Mouse (Mus musculus): ENCODE data around the gene Syne2. TPM values are rescaled to one million over a fixed set of nuclear protein-coding genes. Genes with fewer than 3 reads are reported as not detected.

Syne2 gene
- polyA plus RNA-seq, 1 experiment from 2014 or later, result 108 TPM

DNA sequence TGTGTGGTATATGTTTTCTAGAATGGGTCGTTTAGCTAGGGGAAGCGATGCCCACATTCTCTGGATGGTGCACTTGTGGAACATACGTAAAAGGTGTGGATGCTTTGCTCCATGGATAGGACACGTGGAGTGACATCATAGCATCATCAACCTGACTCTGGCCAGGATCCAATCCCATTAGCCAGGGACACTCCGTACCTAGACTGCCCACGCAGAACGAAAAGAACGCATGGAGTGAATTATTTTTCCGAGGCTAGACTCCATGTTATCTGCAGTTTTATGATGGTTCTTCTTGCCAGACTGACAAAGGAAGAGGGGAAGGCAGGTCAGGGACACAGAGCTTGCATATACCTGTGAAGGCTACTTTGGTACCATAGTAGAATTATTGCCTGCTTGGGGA lies 37.7 kb downstream of the Syne2 start:
- H3K4me3 ChIP-seq, result no peak overlapping the region
- no peak overlapping the region for H3K27ac ChIP-seq
- peaks cover 44% of the 10 kb centered on the region for H3K4me1 ChIP-seq
- no peak for DNase-seq (ENCODE audit: extremely low spot score, low spot score)
- peaks cover 24% of the 10 kb centered on the region for H3K36me3 ChIP-seq (replicated peaks)
- whole genome bisulfite sequencing, result 92% methylated on average over 9 of the region's 9 CpGs
- H3K27me3 ChIP-seq (ENCODE audit: poor library complexity, severe bottlenecking), result no peaks in the 10 kb centered on the region
- no peaks in the 10 kb centered on the region for H3K9me3 ChIP-seq

GRCm38 (mm10) chr12:75856096-75856868 lies 38.3 kb downstream of the Syne2 start:
- Histone ChIP-seq H3K36me3 (replicated peaks) (peaks cover 24% of the 10 kb centered on the region), H3K27me3 (ENCODE audit: poor library complexity, severe bottlenecking) (no peaks in the 10 kb centered on the region), H3K9me3 (no peaks in the 10 kb centered on the region), H3K4me3 (no peak overlapping the region), H3K4me1 (peaks cover 51% of the 10 kb centered on the region), H3K27ac (no peak overlapping the region)
- no peak for DNase-seq (ENCODE audit: extremely low spot score, low spot score)
- 80% methylated on average over 14 of the region's 14 CpGs for WGBS

DNA sequence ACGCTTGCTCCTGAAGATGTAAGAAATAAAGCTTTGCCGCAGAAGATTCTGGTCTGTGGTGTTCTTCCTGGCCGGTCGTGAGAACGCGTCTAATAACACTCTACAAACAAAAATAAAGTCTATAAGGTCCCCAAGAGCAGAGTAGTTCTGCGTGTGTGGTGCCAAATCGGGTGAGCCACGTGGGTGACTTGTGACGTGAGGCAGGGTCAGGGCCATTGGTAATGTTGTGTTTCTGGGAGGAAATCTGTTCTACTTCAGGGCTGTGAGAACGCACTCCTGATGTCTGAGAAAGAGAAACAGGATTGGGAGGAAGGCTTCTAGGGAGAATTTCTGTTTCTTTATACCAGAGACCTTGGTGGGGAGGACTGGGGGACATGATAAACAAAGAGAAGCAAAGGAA lies 42.0 kb downstream of the Syne2 start:
- WGBS, result 94% methylated on average over 11 of the region's 11 CpGs
- Histone ChIP-seq H3K36me3 (replicated peaks) (peaks cover 31% of the 10 kb centered on the region), H3K4me1 (peaks cover 43% of the 10 kb centered on the region), H3K27ac (no peak overlapping the region), H3K9me3 (no peaks in the 10 kb centered on the region), H3K27me3 (ENCODE audit: poor library complexity, severe bottlenecking) (no peaks in the 10 kb centered on the region), H3K4me3 (no peak overlapping the region)
- DNase-seq (ENCODE audit: extremely low spot score, low spot score), result no peak

DNA sequence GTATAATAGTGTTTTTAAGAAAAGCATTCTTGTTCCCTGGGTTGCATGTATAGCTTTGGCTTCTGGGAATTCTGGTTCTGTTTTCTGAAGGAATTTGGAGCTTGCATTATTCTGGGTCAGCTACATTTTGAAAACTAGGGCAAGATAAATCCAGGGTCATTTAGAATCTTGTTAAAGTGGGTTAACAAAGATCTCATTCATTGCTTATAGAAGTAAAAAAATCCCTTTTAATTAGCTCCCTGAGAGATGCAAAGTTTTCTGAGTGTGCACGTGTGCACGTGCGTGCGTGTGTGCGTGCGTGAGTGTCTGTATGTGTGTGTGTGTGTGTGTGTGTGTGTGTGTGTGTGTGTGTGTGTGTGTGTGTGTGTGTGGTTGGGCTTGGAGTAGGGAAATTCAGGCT lies 42.9 kb downstream of the Syne2 start:
- 0 out of 2 replicates have a peak overlapping the region, but pooled peaks have one; percentile 31 for H3K27ac ChIP-seq
- no peaks in the 10 kb centered on the region for H3K9me3 ChIP-seq
- H3K4me1 ChIP-seq, result peaks cover 36% of the 10 kb centered on the region
- WGBS, result 78% methylated on average over 6 of the region's 6 CpGs
- H3K27me3 ChIP-seq (ENCODE audit: poor library complexity, severe bottlenecking), result no peaks in the 10 kb centered on the region
- DNase-seq (ENCODE audit: extremely low spot score, low spot score), result no peak
- no peak overlapping the region for H3K4me3 ChIP-seq
- H3K36me3 ChIP-seq (replicated peaks), result peaks cover 23% of the 10 kb centered on the region

- no peak overlapping the region for H3K4me3 ChIP-seq
- H3K36me3 ChIP-seq (replicated peaks), result peaks cover 12% of the 10 kb centered on the region
- no peaks in the 10 kb centered on the region for H3K9me3 ChIP-seq
- DNase-seq (ENCODE audit: extremely low spot score, low spot score), result no peak
- H3K27ac ChIP-seq, result no peak overlapping the region
- no peaks in the 10 kb centered on the region for H3K27me3 ChIP-seq (ENCODE audit: poor library complexity, severe bottlenecking)
- peaks cover 40% of the 10 kb centered on the region for H3K4me1 ChIP-seq
- 86% methylated on average over 2 of the region's 2 CpGs for WGBS
These were observed 47.2 kb downstream of the Syne2 start for GRCm38 (mm10) chr12:75865166-75865565.

DNA sequence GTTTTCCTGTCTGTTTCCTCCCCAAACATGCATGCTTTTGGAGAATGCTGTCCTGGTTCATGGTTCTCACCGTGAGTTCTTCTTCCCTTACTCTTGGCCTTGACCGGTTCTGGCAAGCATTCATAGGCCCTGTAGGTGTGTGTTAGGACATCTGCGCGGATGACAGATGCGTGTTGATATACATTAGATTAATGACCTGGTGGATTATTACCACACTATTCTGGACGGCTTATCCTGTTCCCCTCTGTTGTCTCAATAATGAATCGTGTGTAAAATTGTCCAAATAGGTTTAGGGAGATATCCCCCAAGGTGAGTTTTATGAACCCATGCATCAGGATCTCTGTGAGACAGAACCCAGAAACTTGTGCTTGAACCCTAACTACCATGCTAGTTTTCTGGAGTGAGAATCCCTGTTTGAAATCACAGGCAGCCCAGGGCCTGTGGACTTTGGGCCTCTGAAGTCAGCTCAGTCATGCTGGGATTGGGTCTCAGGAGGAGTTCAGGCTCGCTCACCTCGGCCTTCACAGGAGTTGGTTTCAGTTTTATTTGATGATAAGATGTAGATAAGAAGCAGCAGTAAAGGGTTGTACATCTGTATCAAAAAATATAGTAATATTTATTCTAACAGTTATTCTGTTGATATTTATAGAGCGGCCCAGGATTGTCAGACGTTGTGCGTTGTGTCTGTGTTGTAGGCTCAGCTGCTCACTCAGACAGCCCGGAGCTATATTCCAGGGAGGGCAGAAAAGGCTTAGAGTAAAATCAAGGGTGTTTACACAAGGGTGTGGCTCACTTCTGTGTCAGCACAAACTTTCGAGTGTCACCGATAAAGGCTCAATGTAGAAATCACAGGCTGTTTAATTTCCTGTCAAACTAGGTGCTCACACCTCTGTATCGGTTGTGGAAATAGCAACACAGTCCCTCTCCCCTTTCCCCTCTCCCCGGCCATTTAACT lies 48.8 kb downstream of the Syne2 start:
- peaks cover 12% of the 10 kb centered on the region for H3K36me3 ChIP-seq (replicated peaks)
- H3K27me3 ChIP-seq (ENCODE audit: poor library complexity, severe bottlenecking), result no peaks in the 10 kb centered on the region
- 88% methylated on average over 17 of the region's 17 CpGs for WGBS
- peaks cover 32% of the 10 kb centered on the region for H3K4me1 ChIP-seq
- no peak overlapping the region for H3K27ac ChIP-seq
- no peaks in the 10 kb centered on the region for H3K9me3 ChIP-seq
- DNase-seq (ENCODE audit: extremely low spot score, low spot score), result no peak
- no peak overlapping the region for H3K4me3 ChIP-seq

- H3K27ac ChIP-seq, result peak overlapping the region; percentile 87
- H3K4me3 ChIP-seq, result peak overlapping the region; percentile 37
- 16% methylated on average over 9 of the region's 9 CpGs for WGBS
- H3K9me3 ChIP-seq, result no peaks in the 10 kb centered on the region
- H3K36me3 ChIP-seq (replicated peaks), result peaks cover 20% of the 10 kb centered on the region
- peak; percentile 54 for DNase-seq (ENCODE audit: extremely low spot score, low spot score)
- H3K4me1 ChIP-seq, result peaks cover 54% of the 10 kb centered on the region
- H3K27me3 ChIP-seq (ENCODE audit: poor library complexity, severe bottlenecking), result no peaks in the 10 kb centered on the region
These were observed 55.8 kb downstream of the Syne2 start for GRCm38 (mm10) chr12:75873546-75874235.

DNA sequence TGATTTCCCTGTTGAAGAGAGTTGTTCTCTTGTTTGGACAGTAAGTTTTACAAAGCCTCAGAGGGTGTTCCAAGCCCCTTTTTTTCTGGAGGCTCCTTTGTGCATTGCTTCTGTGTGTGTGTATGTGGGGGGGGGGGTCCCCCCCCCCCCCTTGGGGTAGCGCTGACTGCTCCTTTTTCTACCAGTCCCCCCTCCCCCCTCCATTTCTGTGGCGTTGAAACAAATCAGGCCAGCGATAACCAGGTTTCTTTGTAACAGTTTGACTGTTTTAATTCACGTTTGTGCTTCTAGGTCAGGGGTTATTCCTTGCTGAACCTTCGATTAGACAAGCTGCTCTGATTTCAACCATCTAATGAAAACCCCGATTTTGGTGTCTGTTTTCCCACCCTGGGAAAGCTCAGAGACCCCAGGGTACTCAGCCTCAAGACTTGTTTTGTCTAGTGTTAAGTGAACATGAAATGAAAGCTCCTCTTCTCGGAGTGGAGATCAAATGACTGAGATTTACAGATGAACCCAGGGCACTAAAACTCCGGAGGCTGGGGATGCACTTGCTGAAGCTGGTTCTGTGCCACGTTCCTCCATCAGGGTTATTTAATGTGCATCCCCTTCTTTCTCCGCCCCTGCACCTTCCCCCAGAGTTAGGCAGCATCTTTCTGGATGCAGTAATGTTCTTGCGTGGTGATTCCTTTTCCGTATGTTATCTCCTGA lies 56.5 kb downstream of the Syne2 start:
- H3K27me3 ChIP-seq (ENCODE audit: poor library complexity, severe bottlenecking), result no peaks in the 10 kb centered on the region
- DNase-seq (ENCODE audit: extremely low spot score, low spot score), result peak; percentile 19
- peaks cover 26% of the 10 kb centered on the region for H3K36me3 ChIP-seq (replicated peaks)
- peak overlapping the region; percentile 37 for H3K4me3 ChIP-seq
- 21% methylated on average over 12 of the region's 12 CpGs for WGBS
- H3K9me3 ChIP-seq, result no peaks in the 10 kb centered on the region
- peaks cover 46% of the 10 kb centered on the region for H3K4me1 ChIP-seq
- peak overlapping the region; percentile 87 for H3K27ac ChIP-seq

DNA sequence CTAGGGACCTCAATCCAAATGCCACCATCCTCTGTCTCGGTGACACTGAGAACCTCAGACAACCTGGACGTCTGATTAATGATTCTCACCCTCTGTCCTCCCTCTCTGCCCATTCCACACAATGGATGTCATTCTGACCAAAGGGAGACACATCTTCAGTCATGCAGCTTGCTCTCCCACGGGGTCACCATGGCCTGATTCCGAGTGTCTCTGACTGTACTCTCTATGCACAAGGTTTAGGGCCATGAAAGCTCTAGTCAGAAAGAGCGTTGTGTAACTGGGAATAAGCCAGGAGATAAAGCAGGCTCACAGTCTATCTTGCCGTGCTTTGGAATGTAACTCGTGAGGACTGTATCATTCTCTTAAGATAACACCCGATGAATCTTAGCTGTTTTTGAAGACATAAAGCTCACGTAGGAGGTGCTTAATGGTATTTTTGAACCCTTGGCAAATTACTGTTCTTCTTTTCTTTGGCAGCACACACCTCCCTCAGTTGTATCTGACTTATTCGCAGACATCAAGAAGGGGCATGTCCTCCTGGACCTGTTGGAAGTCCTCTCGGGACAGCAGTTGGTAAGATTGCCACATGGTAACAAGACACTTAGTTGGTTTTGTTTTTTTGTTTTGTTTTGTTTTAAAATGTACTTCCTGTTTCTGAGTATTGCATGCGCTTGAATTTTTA lies 61.8 kb downstream of the Syne2 start:
- Histone ChIP-seq H3K27ac (no peak overlapping the region), H3K9me3 (no peaks in the 10 kb centered on the region), H3K36me3 (replicated peaks) (peaks cover 67% of the 10 kb centered on the region), H3K27me3 (ENCODE audit: poor library complexity, severe bottlenecking) (no peaks in the 10 kb centered on the region), H3K4me1 (peaks cover 11% of the 10 kb centered on the region), H3K4me3 (no peak overlapping the region)
- no peak for DNase-seq (ENCODE audit: extremely low spot score, low spot score)
- 89% methylated on average over 12 of the region's 12 CpGs for WGBS

DNA sequence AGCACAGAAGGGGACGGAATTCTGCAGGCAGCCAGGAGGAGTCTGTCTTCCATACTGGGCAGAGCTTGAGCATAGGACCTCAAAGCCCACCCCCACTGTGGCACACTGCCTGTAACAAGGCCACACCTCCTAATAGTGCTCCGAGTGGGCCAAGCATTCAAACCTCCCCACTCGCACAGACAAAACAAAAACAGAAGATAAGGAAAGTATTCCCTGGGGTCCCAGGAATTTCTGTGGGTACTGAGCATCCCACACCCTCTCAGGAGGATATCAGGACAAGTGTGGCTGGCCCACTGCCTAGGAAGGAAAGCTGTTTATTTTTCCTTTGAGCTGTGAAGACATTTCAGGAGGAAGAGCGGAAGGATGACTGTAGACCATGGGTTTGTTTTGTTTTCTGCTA lies 63.6 kb downstream of the Syne2 start:
- peaks cover 82% of the 10 kb centered on the region for H3K36me3 ChIP-seq (replicated peaks)
- 73% methylated on average over 4 of the region's 4 CpGs for WGBS
- H3K4me1 ChIP-seq, result no peaks in the 10 kb centered on the region
- no peak overlapping the region for H3K27ac ChIP-seq
- DNase-seq (ENCODE audit: extremely low spot score, low spot score), result no peak
- H3K4me3 ChIP-seq, result no peak overlapping the region
- no peaks in the 10 kb centered on the region for H3K9me3 ChIP-seq
- H3K27me3 ChIP-seq (ENCODE audit: poor library complexity, severe bottlenecking), result no peaks in the 10 kb centered on the region

- H3K36me3 ChIP-seq (replicated peaks), result peaks cover 93% of the 10 kb centered on the region
These were observed 68.2 kb downstream of the Syne2 start for GRCm38 (mm10) chr12:75886161-75886560.

GRCm38 (mm10) chr12:75886946-75887345 lies 69.0 kb downstream of the Syne2 start:
- Histone ChIP-seq H3K4me1 (no peaks in the 10 kb centered on the region), H3K27ac (no peak overlapping the region), H3K4me3 (no peak overlapping the region), H3K9me3 (no peaks in the 10 kb centered on the region), H3K36me3 (replicated peaks) (peaks cover 93% of the 10 kb centered on the region), H3K27me3 (ENCODE audit: poor library complexity, severe bottlenecking) (no peaks in the 10 kb centered on the region)
- 87% methylated on average over 2 of the region's 2 CpGs for WGBS
- DNase-seq (ENCODE audit: extremely low spot score, low spot score), result no peak

More at GRCm38 (mm10) chr12:75886161-75886560, 68.2 kb downstream of the Syne2 start:
- H3K4me1 ChIP-seq, result no peaks in the 10 kb centered on the region
- H3K27ac ChIP-seq, result no peak overlapping the region
- no peaks in the 10 kb centered on the region for H3K9me3 ChIP-seq
- DNase-seq (ENCODE audit: extremely low spot score, low spot score), result no peak
- H3K4me3 ChIP-seq, result no peak overlapping the region
- 74% methylated on average over 7 of the region's 7 CpGs for WGBS
- no peaks in the 10 kb centered on the region for H3K27me3 ChIP-seq (ENCODE audit: poor library complexity, severe bottlenecking)

Data from forebrain, embryonic 10.5 days (tissue).